Mouse (Mus musculus) CH12.LX (cell line): Measurements from ENCODE around the gene Ovol3. TPM values are rescaled to one million over a fixed set of nuclear protein-coding genes. Genes with fewer than 3 reads are reported as not detected.

Experiments used
- DNase-seq: peaks from one replicate; pipeline ENCODE4 v3.0.0-alpha.2; 2013; ENCODE audit errors: extremely low read depth
- H3K27ac ChIP-seq: 2 replicates; pipeline ENCODE4 v1.5.1; 2012; ENCODE audit warnings: low read depth, mild to moderate bottlenecking, control low read depth, moderate library complexity; ENCODE audit not compliant: insufficient read depth
- H3K27me3 ChIP-seq: replicated peaks from 2 replicates; pipeline ENCODE3; 2012; ENCODE audit warnings: inconsistent platforms
- H3K36me3 ChIP-seq, 2 experiments: replicated peaks in 1 of 2; 2 replicates each; pipeline versions ENCODE3 to v1.6.1; 2012; ENCODE audit warnings: inconsistent platforms in 1 of 2, low read length in 1 of 2, mild to moderate bottlenecking in 1 of 2, mixed read lengths in 1 of 2, moderate library complexity in 1 of 2; ENCODE audit not compliant: control insufficient read depth in 1 of 2, insufficient read depth in 1 of 2
- H3K4me1 ChIP-seq, 2 experiments: 2 replicates each; pipeline ENCODE4 v1.6.1; 2012; ENCODE audit warnings: inconsistent platforms in 1 of 2, moderate library complexity in 1 of 2; ENCODE audit not compliant: insufficient read depth in 2 of 2, control insufficient read depth in 1 of 2
- H3K4me2 ChIP-seq: 2 replicates; pipeline ENCODE4 v1.6.1; 2012; ENCODE audit warnings: low read depth, mild to moderate bottlenecking, control low read depth; ENCODE audit not compliant: poor library complexity, insufficient read depth, severe bottlenecking
- H3K4me3 ChIP-seq, 3 experiments: fragments of 150-350 bp in 1 of 3; sonication (generic) in 1 of 3; replicated peaks in 1 of 3; 2 replicates each; pipeline versions ENCODE3 to v1.5.1; 2011 to 2012; ENCODE audit warnings: low read depth in 2 of 3, low read length in 2 of 3, mild to moderate bottlenecking in 2 of 3, moderate library complexity in 2 of 3, control low read depth in 1 of 3, improper control_type of control experiment in 1 of 3, inconsistent platforms in 1 of 3, mixed read lengths in 1 of 3; ENCODE audit not compliant: poor library complexity in 1 of 3
- H3K79me2 ChIP-seq: replicated peaks from 2 replicates; pipeline ENCODE4 v1.6.1; 2012; ENCODE audit warnings: mild to moderate bottlenecking, moderate library complexity; ENCODE audit not compliant: control insufficient read depth, poor library complexity, insufficient read depth, severe bottlenecking; ENCODE audit errors: extremely low read depth
- H3K9ac ChIP-seq: 2 replicates; pipeline ENCODE4 v1.6.1; 2012; ENCODE audit warnings: low read depth, mild to moderate bottlenecking, control low read depth, moderate library complexity; ENCODE audit not compliant: insufficient read depth
- H3K9me3 ChIP-seq: replicated peaks from 2 replicates; pipeline ENCODE3; 2012; ENCODE audit warnings: low read length, inconsistent platforms, mixed read lengths
- BHLHE40 ChIP-seq: IDR thresholded peaks from 2 replicates; pipeline ENCODE4 v1.6.1; 2011; ENCODE audit warnings: mild to moderate bottlenecking, low read depth, low read length, improper control_type of control experiment
- CTCF ChIP-seq, 2 experiments: IDR thresholded peaks in 1 of 2; conservative IDR thresholded peaks in 1 of 2; 2 replicates each; pipeline ENCODE4 v1.5.1; 2011 to 2012; ENCODE audit warnings: low read depth in 2 of 2, low read length in 2 of 2, improper control_type of control experiment in 1 of 2, inconsistent platforms in 1 of 2, mild to moderate bottlenecking in 1 of 2, moderate library complexity in 1 of 2
- E2F4 ChIP-seq: IDR thresholded peaks from 2 replicates; pipeline ENCODE4 v1.6.1; 2011; ENCODE audit warnings: low read depth, low read length, improper control_type of control experiment; ENCODE audit not compliant: insufficient replicate concordance
- ELF1 ChIP-seq: IDR thresholded peaks from 2 replicates; pipeline ENCODE4 v1.6.1; 2014; ENCODE audit warnings: low read depth, mild to moderate bottlenecking, inconsistent platforms, low read length, improper control_type of control experiment
- EP300 ChIP-seq: IDR thresholded peaks from 2 replicates; pipeline ENCODE4 v1.6.1; 2011; ENCODE audit warnings: low read length, improper control_type of control experiment
- ETS1 ChIP-seq: conservative IDR thresholded peaks from 2 replicates; pipeline ENCODE4 v1.6.1; 2012; ENCODE audit warnings: low read depth, mild to moderate bottlenecking, inconsistent platforms, low read length, improper control_type of control experiment, moderate library complexity
- HCFC1 ChIP-seq: IDR thresholded peaks from 2 replicates; pipeline ENCODE4 v1.6.1; 2012; ENCODE audit warnings: low read depth, mild to moderate bottlenecking, inconsistent platforms, low read length, improper control_type of control experiment
- IRF4 ChIP-seq: IDR thresholded peaks from 2 replicates; pipeline ENCODE4 v1.6.1; 2014; ENCODE audit warnings: low read depth, mild to moderate bottlenecking, inconsistent platforms, low read length, improper control_type of control experiment
- JUND ChIP-seq: conservative IDR thresholded peaks from 2 replicates; pipeline ENCODE4 v1.6.1; 2011; ENCODE audit warnings: low read depth, low read length, improper control_type of control experiment
- KAT2A ChIP-seq: IDR thresholded peaks from 2 replicates; pipeline ENCODE4 v1.6.1; 2012; ENCODE audit warnings: low read length, improper control_type of control experiment, inconsistent platforms; ENCODE audit not compliant: insufficient replicate concordance
- MAX ChIP-seq: IDR thresholded peaks from 2 replicates; pipeline ENCODE4 v1.6.1; 2011; ENCODE audit warnings: low read length, improper control_type of control experiment
- MAZ ChIP-seq: IDR thresholded peaks from 2 replicates; pipeline ENCODE4 v1.6.1; 2012; ENCODE audit warnings: low read depth, mild to moderate bottlenecking, inconsistent platforms, low read length, improper control_type of control experiment, moderate library complexity
- MEF2A ChIP-seq: IDR thresholded peaks from 2 replicates; pipeline ENCODE4 v1.6.1; 2014; ENCODE audit warnings: low read depth, mild to moderate bottlenecking, inconsistent platforms, low read length, improper control_type of control experiment, borderline replicate concordance
- MXI1 ChIP-seq: IDR thresholded peaks from 2 replicates; pipeline ENCODE4 v1.6.1; 2011; ENCODE audit warnings: mild to moderate bottlenecking, low read depth, low read length, improper control_type of control experiment
- MYC ChIP-seq: IDR thresholded peaks from 2 replicates; pipeline ENCODE4 v1.6.1; 2011; ENCODE audit warnings: low read depth, mild to moderate bottlenecking, improper control_type of control experiment, low read length
- NRF1 ChIP-seq: IDR thresholded peaks from 2 replicates; pipeline ENCODE4 v1.6.1; 2014; ENCODE audit warnings: low read depth, mild to moderate bottlenecking, inconsistent platforms, low read length, improper control_type of control experiment, moderate library complexity
- PAX5 ChIP-seq: IDR thresholded peaks from 2 replicates; pipeline ENCODE4 v1.6.1; 2012; ENCODE audit warnings: low read length, inconsistent platforms, mixed read lengths
- POLR2A ChIP-seq: IDR thresholded peaks from 2 replicates; pipeline ENCODE4 v1.6.1; 2011; ENCODE audit warnings: low read depth, mild to moderate bottlenecking, improper control_type of control experiment, low read length
- POLR2AphosphoS2 ChIP-seq: IDR thresholded peaks from 2 replicates; pipeline ENCODE4 v1.6.1; 2011; ENCODE audit warnings: low read depth, low read length, improper control_type of control experiment
- RAD21 ChIP-seq: IDR thresholded peaks from 2 replicates; pipeline ENCODE4 v1.6.1; 2011; ENCODE audit warnings: low read depth, mild to moderate bottlenecking, low read length, improper control_type of control experiment, moderate library complexity
- SMC3 ChIP-seq: IDR thresholded peaks from 2 replicates; pipeline ENCODE4 v1.6.1; 2011; ENCODE audit warnings: low read depth, low read length, improper control_type of control experiment
- TBP ChIP-seq: conservative IDR thresholded peaks from 2 replicates; pipeline ENCODE4 v1.6.1; 2011; ENCODE audit warnings: low read depth, low read length, improper control_type of control experiment
- TCF12 ChIP-seq: IDR thresholded peaks from 2 replicates; pipeline ENCODE4 v1.6.1; 2014; ENCODE audit warnings: low read depth, mild to moderate bottlenecking, inconsistent platforms, low read length, improper control_type of control experiment
- UBTF ChIP-seq: IDR thresholded peaks from 2 replicates; pipeline ENCODE4 v1.6.1; 2012; ENCODE audit warnings: low read depth, mild to moderate bottlenecking, inconsistent platforms, low read length, improper control_type of control experiment, moderate library complexity
- ZC3H11A ChIP-seq: IDR thresholded peaks from 2 replicates; pipeline ENCODE4 v1.6.1; 2012; ENCODE audit warnings: low read depth, mild to moderate bottlenecking, inconsistent platforms, low read length, improper control_type of control experiment
- ZKSCAN1 ChIP-seq: IDR thresholded peaks from 2 replicates; pipeline ENCODE4 v1.6.1; 2012; ENCODE audit warnings: low read depth, inconsistent platforms, low read length, improper control_type of control experiment, borderline replicate concordance
- ZNF384 ChIP-seq: IDR thresholded peaks from 2 replicates; pipeline ENCODE4 v1.6.1; 2012; ENCODE audit warnings: low read depth, low read length, improper control_type of control experiment, inconsistent platforms
- dilution Hi-C: fragments of 300-500 bp; cut with MboI; formaldehyde crosslinking; loops from 2 replicates; pipeline ENCODE4 v1.14.3; 2020; ENCODE audit warnings: low sequenced_read_pairs; ENCODE audit not compliant: extremely low pct_unique_long_range_greater_than_20kb, extremely low pct_ligation_motif_present
- in situ Hi-C: fragments of 300-500 bp; cut with MboI; formaldehyde crosslinking; loops from 3 replicates; pipeline ENCODE4 v1.14.3; 2019; ENCODE audit warnings: low sequenced_read_pairs, low pct_ligation_motif_present, low pct_unique_long_range_greater_than_20kb, mixed read lengths
- polyA plus RNA-seq: library from polyadenylated mRNA; unstranded; fragments of >175 nt; gene quantifications from 2 replicates; pipeline ENCODE4 v1.2.1, GENCODE M21; 2012; ENCODE audit warnings: low read depth; ENCODE audit not compliant: insufficient read length
- total RNA-seq, 2 experiments: library from RNA; depleted of rRNA; stranded (reverse); fragments of 300-350 nt in 1 of 2; fragments of >200 nt in 1 of 2; gene quantifications; 2 replicates each; pipeline ENCODE4 v1.2.3; 2012 to 2014

The Ovol3 gene
- total and polyA plus RNA-seq, 3 experiments: 0.42 to 4.3 (median 2.8) TPM

DNA sequence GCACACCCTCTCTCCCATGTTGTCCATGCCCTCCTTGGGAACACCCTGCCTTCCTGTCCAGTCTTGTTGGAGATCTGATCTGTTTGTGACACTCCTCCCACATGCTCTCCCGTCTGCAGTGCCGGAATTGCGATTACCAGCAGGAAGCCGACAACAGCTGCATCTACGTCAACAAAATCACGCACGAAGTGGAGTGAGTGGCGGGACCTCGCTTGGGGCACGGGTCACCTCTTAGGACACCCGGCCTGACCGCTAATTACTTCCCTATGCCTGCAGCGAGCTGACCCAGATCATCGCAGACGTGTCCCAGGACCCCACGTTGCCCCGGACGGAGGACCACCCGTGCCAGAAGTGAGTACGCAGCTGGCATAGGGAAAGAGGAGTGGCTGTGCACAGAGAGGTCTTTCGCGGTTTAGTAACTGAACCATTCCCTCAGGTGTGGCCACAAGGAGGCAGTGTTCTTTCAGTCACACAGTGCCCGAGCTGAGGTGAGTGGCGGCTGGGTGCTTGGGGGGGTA is 2.8 kb downstream of the Ovol3 start:
- Histone ChIP-seq H3K4me1 (peaks cover 12 to 44% of the 10 kb centered on the region in 2 experiments), H3K36me3 (peaks cover 17 to 38% of the 10 kb centered on the region in 2 experiments), H3K9ac (peak overlapping the region; percentile 90), H3K79me2 (no peaks in the 10 kb centered on the region), H3K9me3 (no peaks in the 10 kb centered on the region), H3K4me2 (peak overlapping the region; percentile 54), H3K27me3 (no peaks in the 10 kb centered on the region), H3K27ac (peak overlapping the region; percentile 27), H3K4me3 (peak overlapping the region; percentile 69 to 96 (median 87))
- DNase-seq: peak; percentile 81
- dilution Hi-C loops: no loop called here
- in situ Hi-C loops: no loop called here
- no peak for TF ChIP-seq POLR2A
- TF ChIP-seq MAZ: no peak
- TF ChIP-seq TCF12: no peak
- no peak for TF ChIP-seq MXI1
- TF ChIP-seq ZNF384: no peak
- peak in 1 of 2 experiments; percentile 68; a peak in 2 of 4 replicates for TF ChIP-seq CTCF (conservative IDR thresholded peaks at IDR 0.05 in 1 of 2, IDR thresholded peaks at IDR 0.05 in 1 of 2; ENCODE audit: low read depth in 2 of 2, low read length in 2 of 2)
- no peak for TF ChIP-seq ZKSCAN1
- no peak for TF ChIP-seq PAX5
- no peak for TF ChIP-seq ZC3H11A
- TF ChIP-seq KAT2A: no peak
- no peak for TF ChIP-seq IRF4
- TF ChIP-seq UBTF: no peak
- TF ChIP-seq NRF1: no peak
- TF ChIP-seq BHLHE40: no peak
- TF ChIP-seq TBP: no peak
- no peak for TF ChIP-seq E2F4
- peak; percentile 40 for TF ChIP-seq SMC3
- TF ChIP-seq RAD21: peak; percentile 36
- TF ChIP-seq MEF2A: no peak
- TF ChIP-seq EP300: no peak
- no peak for TF ChIP-seq JUND
- TF ChIP-seq MYC: no peak
- no peak for TF ChIP-seq MAX
- no peak for TF ChIP-seq ELF1
- no peak for TF ChIP-seq POLR2AphosphoS2
- no peak for TF ChIP-seq HCFC1
- TF ChIP-seq ETS1: no peak
